Mouse (Mus musculus) forebrain, embryonic 11.5 days (tissue): ENCODE measurements around the gene Adat3. TPM values are rescaled to one million over a fixed set of nuclear protein-coding genes. Genes with fewer than 3 reads are reported as not detected.
A peak's percentile ranks its signal among the peaks of the same experiment; 100 is the strongest.

Source experiments
- ATAC-seq: fragments of 200-750 bp; cut with Nextera tagmentation; replicated peaks from 2 replicates; pipeline ENCODE4 v1.8.0; 2017; ENCODE audit warnings: moderate TSS enrichment; ENCODE audit not compliant: low FRiP score
- DNase-seq: peaks from one replicate; pipeline ENCODE4 v3.0.0-alpha.2; 2017; ENCODE audit warnings: low spot score
- H3K27ac ChIP-seq: fragments of 300-500 bp; sonication (generic); 2 replicates; pipeline ENCODE4 v1.5.1; 2014; ENCODE audit warnings: low read depth, low read length
- H3K27me3 ChIP-seq: fragments of 300-500 bp; sonication (generic); 2 replicates; pipeline ENCODE4 v1.6.1; 2014; ENCODE audit warnings: mild to moderate bottlenecking, low read length, mixed read lengths; ENCODE audit not compliant: control insufficient read depth, insufficient read depth
- H3K36me3 ChIP-seq: fragments of 300-500 bp; sonication (generic); 2 replicates; pipeline ENCODE4 v1.6.1; 2014; ENCODE audit warnings: mild to moderate bottlenecking, low read length, moderate library complexity, mixed read lengths; ENCODE audit not compliant: control insufficient read depth, insufficient read depth
- H3K4me1 ChIP-seq: fragments of 300-500 bp; sonication (generic); replicated peaks from 2 replicates; pipeline ENCODE4 v1.6.1; 2014; ENCODE audit warnings: low read length, mixed read lengths; ENCODE audit not compliant: control insufficient read depth, insufficient read depth
- H3K4me2 ChIP-seq: fragments of 300-500 bp; sonication (generic); 2 replicates; pipeline ENCODE4 v1.6.1; 2014; ENCODE audit warnings: low read depth, mild to moderate bottlenecking, low read length, moderate library complexity, mixed read lengths; ENCODE audit not compliant: severe bottlenecking
- H3K4me3 ChIP-seq: fragments of 300-500 bp; sonication (generic); 2 replicates; pipeline ENCODE4 v1.5.1; 2014; ENCODE audit warnings: low read depth, low read length
- H3K9ac ChIP-seq: fragments of 300-500 bp; sonication (generic); 2 replicates; pipeline ENCODE4 v1.6.1; 2014; ENCODE audit warnings: low read length
- H3K9me3 ChIP-seq: fragments of 300-500 bp; sonication (generic); 2 replicates; pipeline ENCODE4 v1.6.1; 2016; ENCODE audit warnings: low read length, mixed read lengths; ENCODE audit not compliant: control insufficient read depth
- WGBS: fragments of 180-500 bp; shearing (Covaris S2); extraction: QIAGEN DNeasy Blood & Tissue Kit; methylation state at CpG from one replicate; pipeline ENCODE4 v1.1.7; 2014; 5-methylcytosine and 5-hydroxymethylcytosine counted together
- polyA plus RNA-seq: library from polyadenylated mRNA; unstranded; fragments of >200 nt; fragmentation: Nextera tagmentation; extraction: Ambion mirVana; gene quantifications from 2 replicates; pipeline ENCODE4 v1.2.1, GENCODE M21; 2014

Adat3 gene
- polyA plus RNA-seq, 1 experiment from 2014 or later = 7.6 TPM

- H3K4me3 ChIP-seq = peak overlapping the region; percentile 84
- ATAC-seq (no peak; the same call in 1 of the 2 replicates), DNase-seq (no peak)
- 9% methylated on average over 9 of the region's 9 CpGs for WGBS
- H3K27ac ChIP-seq = peak overlapping the region; percentile 91
- H3K9ac ChIP-seq = peak overlapping the region; percentile 51
- peaks cover 17% of the 10 kb centered on the region; the same call in 1 of the 2 replicates for H3K4me1 ChIP-seq
- H3K4me2 ChIP-seq = peak overlapping the region; percentile 64
- no peaks in the 10 kb centered on the region for H3K36me3 ChIP-seq
- H3K27me3 ChIP-seq = no peaks in the 10 kb centered on the region
- no peaks in the 10 kb centered on the region for H3K9me3 ChIP-seq
Measured at GRCm38 (mm10) chr10:80621690-80621939, 18.9 kb downstream of the Adat3 start.

GRCm38 (mm10) chr10:80621940-80622660, 19.4 kb downstream of the Adat3 start:
- under 1% methylated on average over 64 of the region's 64 CpGs for WGBS
- Histone ChIP-seq H3K4me1 (peaks cover 17% of the 10 kb centered on the region; the same call in 1 of the 2 replicates), H3K36me3 (no peaks in the 10 kb centered on the region), H3K27ac (peak overlapping the region; percentile 91), H3K9me3 (no peaks in the 10 kb centered on the region), H3K27me3 (no peaks in the 10 kb centered on the region), H3K4me3 (peak overlapping the region; percentile 84), H3K9ac (peak overlapping the region; percentile 89), H3K4me2 (peak overlapping the region; percentile 64)
- DNase-seq (peak; percentile 99), ATAC-seq (peak; percentile 95)

DNA sequence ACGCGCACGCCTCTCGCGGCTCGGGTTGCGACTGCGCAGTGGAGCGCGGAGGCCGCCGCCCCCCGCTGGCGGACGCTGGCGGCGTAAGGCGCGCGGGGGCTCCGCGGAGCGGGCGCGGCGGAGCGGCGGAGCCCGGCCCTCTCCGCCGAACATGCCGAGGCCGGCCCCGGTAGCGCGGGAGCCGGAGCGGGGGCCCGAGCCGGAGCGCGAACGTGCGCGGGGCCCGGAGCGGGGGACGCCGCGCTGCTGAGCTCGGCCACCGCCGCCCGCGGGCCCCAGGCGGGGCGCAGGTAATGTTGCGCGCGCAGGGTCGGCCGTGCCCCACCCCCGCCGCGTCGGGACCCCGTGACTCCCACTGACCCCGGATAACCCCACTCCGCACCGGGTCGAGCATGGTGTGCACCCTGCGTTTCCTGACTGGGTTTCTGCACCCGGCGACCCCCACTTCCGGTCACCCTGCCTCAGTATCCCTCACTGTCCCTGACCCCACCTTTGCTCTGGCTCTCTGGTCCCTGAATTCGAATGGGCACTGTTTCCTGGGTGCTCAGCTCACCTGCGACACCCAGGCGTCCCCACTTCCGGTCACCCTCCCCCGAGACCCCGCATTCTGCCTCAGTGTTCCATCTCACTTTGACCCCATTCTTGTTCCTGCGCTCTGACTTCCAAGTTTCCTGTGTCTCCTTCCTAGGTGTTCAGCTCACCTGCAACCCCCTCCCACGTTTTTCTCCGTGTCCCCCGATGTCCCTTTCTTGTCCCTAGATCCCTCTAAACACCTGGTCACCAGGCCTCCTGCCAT, 20.2 kb downstream of the Adat3 start, which contains the start of gene Csnk1g2:
Gene Csnk1g2, plus strand, starts transcription at position 178 of the 796 bp plus-strand sequence.
- Histone ChIP-seq H3K27me3 (no peaks in the 10 kb centered on the region), H3K4me2 (peak within 1 kb of the TSS; percentile 64), H3K9me3 (no peaks in the 10 kb centered on the region), H3K4me1 (peaks cover 19% of the 10 kb centered on the region; the same call in 1 of the 2 replicates), H3K36me3 (no peaks in the 10 kb centered on the region), H3K9ac (peak within 1 kb of the TSS; percentile 89), H3K4me3 (peak within 1 kb of the TSS; percentile 84), H3K27ac (peak within 1 kb of the TSS; percentile 91)
- DNase-seq = peak; percentile 79
- WGBS = 1% methylated on average over 74 of the region's 85 CpGs
- ATAC-seq = no peak; the same call in 1 of the 2 replicates

DNA sequence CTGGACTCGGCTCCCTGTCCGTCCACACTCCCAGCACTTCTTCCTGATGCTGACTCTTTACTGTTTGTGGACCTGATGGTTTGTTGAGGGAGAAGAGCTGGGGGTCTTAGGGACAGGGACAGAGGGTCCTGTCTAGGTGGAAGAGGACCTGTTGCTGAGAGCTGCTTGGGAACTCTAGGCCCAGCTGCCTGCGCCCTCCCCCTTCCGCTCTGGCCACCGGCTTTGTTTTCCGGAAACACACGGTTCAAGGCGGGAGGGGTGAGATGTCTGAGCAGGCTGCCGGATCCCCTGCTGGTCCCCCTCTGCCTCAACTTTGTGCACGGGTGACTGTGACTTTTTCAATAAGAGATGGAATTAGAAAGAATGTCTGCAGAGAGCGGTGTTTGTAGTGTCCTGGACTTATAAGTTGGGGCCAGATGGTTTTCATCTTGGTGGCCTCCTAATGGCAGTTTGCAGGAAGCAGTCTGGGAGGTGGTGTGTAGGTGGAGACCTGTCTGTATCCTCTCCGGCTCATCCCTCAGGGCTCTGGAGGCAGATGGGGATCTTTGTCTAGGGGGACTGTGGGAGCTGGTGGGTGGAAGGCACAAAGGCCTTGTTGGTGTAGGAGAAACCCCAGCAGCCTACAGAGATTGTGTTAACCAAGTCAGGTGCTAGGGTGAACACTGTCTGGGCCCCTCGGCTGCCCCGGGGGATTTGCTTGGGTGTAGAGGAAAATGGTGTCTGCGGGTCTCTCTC, 20.9 kb downstream of the Adat3 start:
- no peaks in the 10 kb centered on the region for H3K9me3 ChIP-seq
- 17% methylated on average over 15 of the region's 15 CpGs for WGBS
- peak overlapping the region; percentile 84 for H3K4me3 ChIP-seq
- peak overlapping the region; percentile 64 for H3K4me2 ChIP-seq
- H3K27ac ChIP-seq = peak overlapping the region; percentile 37
- peaks cover 19% of the 10 kb centered on the region; the same call in 1 of the 2 replicates for H3K4me1 ChIP-seq
- no peaks in the 10 kb centered on the region for H3K27me3 ChIP-seq
- no peak for ATAC-seq
- H3K9ac ChIP-seq = peak overlapping the region; percentile 89
- H3K36me3 ChIP-seq = no peaks in the 10 kb centered on the region
- DNase-seq = peak; percentile 73

- H3K4me1 ChIP-seq = peaks cover 19% of the 10 kb centered on the region; the same call in 1 of the 2 replicates
- H3K9ac ChIP-seq = no peak overlapping the region
- DNase-seq (no peak), ATAC-seq (no peak)
- H3K4me3 ChIP-seq = no peak overlapping the region
- no peaks in the 10 kb centered on the region for H3K36me3 ChIP-seq
- H3K27me3 ChIP-seq = no peaks in the 10 kb centered on the region
- H3K27ac ChIP-seq = no peak overlapping the region
- 94% methylated on average over 4 of the region's 4 CpGs for WGBS
- H3K9me3 ChIP-seq = no peaks in the 10 kb centered on the region
- no peak overlapping the region for H3K4me2 ChIP-seq
Measured at GRCm38 (mm10) chr10:80625764-80626163, 23.1 kb downstream of the Adat3 start.

DNA sequence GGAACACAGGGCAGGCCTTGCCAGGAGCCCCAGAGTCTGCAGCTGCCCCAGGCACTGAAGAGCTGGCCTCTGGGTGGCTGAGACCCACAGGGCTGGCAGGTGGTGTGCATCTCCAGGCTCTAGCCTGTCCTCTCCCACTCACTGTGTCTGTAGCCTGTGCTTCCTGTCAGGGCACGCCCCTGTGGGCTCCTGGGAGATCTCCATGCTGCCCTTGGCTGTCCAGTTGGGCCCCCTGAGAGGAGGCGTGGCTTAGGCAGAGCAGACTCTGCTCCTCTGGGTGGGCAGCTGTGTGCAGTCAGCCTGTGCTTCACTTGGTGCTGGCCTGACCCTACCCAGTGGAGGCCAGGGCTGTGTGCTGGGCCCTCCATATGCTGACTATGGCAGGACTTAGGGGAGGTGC, 25.0 kb downstream of the Adat3 start:
- no peak for DNase-seq
- H3K27ac ChIP-seq = no peak overlapping the region
- no peaks in the 10 kb centered on the region for H3K36me3 ChIP-seq
- no peak overlapping the region for H3K4me2 ChIP-seq
- no peak overlapping the region for H3K9ac ChIP-seq
- no peaks in the 10 kb centered on the region for H3K9me3 ChIP-seq
- peaks cover 15% of the 10 kb centered on the region; the same call in 1 of the 2 replicates for H3K4me1 ChIP-seq
- H3K4me3 ChIP-seq = no peak overlapping the region
- no peaks in the 10 kb centered on the region for H3K27me3 ChIP-seq
- ATAC-seq = no peak
- WGBS = 62% methylated on average over 2 of the region's 2 CpGs

GRCm38 (mm10) chr10:80628925-80629324, 26.2 kb downstream of the Adat3 start:
- no peak overlapping the region for H3K27ac ChIP-seq
- ATAC-seq = no peak
- no peak overlapping the region for H3K4me3 ChIP-seq
- H3K4me2 ChIP-seq = no peak overlapping the region
- DNase-seq = no peak
- 90% methylated on average over 9 of the region's 9 CpGs for WGBS
- H3K9me3 ChIP-seq = no peaks in the 10 kb centered on the region
- no peak overlapping the region for H3K9ac ChIP-seq
- H3K4me1 ChIP-seq = peaks cover 8% of the 10 kb centered on the region; the same call in 1 of the 2 replicates
- no peaks in the 10 kb centered on the region for H3K27me3 ChIP-seq
- H3K36me3 ChIP-seq = no peaks in the 10 kb centered on the region

DNA sequence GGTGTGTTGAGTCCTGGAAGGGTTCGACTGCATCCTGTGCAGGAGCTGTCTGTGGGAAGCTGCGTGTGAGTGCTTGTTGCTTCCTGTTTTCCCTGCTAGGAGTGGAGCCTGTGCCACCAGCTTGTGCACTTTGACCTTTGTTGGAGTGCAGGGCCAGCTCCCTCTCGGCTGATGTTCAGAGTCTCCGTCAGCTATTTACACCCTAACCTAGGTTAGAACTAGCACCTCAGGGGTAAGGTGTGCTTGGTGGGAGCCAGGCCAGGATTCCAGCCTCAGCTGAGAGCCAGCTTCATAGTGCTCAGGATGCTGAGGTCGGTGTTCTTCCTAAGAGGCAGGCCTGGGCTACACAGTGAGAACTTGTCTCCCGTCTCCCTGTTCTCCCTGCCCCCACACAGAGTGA, 32.7 kb downstream of the Adat3 start:
- Histone ChIP-seq H3K9ac (no peak overlapping the region), H3K4me3 (no peak overlapping the region), H3K27ac (no peak overlapping the region), H3K4me2 (no peak overlapping the region), H3K4me1 (no peaks in the 10 kb centered on the region), H3K27me3 (no peaks in the 10 kb centered on the region), H3K9me3 (no peaks in the 10 kb centered on the region), H3K36me3 (peaks cover 20% of the 10 kb centered on the region)
- ATAC-seq (no peak), DNase-seq (no peak)
- 90% methylated on average over 6 of the region's 6 CpGs for WGBS
